Mouse (Mus musculus) forebrain, postnatal 0 days (tissue): ENCODE measurements around the gene Hspa12a. TPM values are rescaled to one million over a fixed set of nuclear protein-coding genes. Genes with fewer than 3 reads are reported as not detected.
A peak's percentile ranks its signal among the peaks of the same experiment; 100 is the strongest.

Experiments used
- ATAC-seq: fragments of 200-750 bp; cut with Nextera tagmentation; 2 replicates; pipeline ENCODE4 v1.8.0; 2017; ENCODE audit warnings: mild to moderate bottlenecking, moderate library complexity
- DNase-seq: peaks from one replicate; pipeline ENCODE4 v3.0.0-alpha.2; 2015
- H3K27ac ChIP-seq: fragments of 300-500 bp; sonication (generic); 2 replicates; pipeline ENCODE4 v1.5.1; 2014; ENCODE audit warnings: low read depth, mild to moderate bottlenecking, antibody characterized with exemption, low read length, moderate library complexity, mixed read lengths
- H3K27me3 ChIP-seq: fragments of 300-500 bp; sonication (generic); 2 replicates; pipeline ENCODE4 v1.6.1; 2014; ENCODE audit warnings: mild to moderate bottlenecking, low read length, mixed read lengths; ENCODE audit not compliant: insufficient read depth
- H3K36me3 ChIP-seq: fragments of 300-500 bp; sonication (generic); 2 replicates; pipeline ENCODE4 v1.6.1; 2014; ENCODE audit warnings: mild to moderate bottlenecking, moderate library complexity; ENCODE audit not compliant: insufficient read depth
- H3K4me1 ChIP-seq: fragments of 300-500 bp; sonication (generic); 2 replicates; pipeline ENCODE4 v1.6.1; 2014; ENCODE audit warnings: antibody characterized with exemption; ENCODE audit not compliant: insufficient read depth
- H3K4me2 ChIP-seq: fragments of 300-500 bp; sonication (generic); 2 replicates; pipeline ENCODE4 v1.6.1; 2014; ENCODE audit warnings: low read depth, mild to moderate bottlenecking, moderate library complexity
- H3K4me3 ChIP-seq: fragments of 300-500 bp; sonication (generic); 2 replicates; pipeline ENCODE4 v1.5.1; 2014; ENCODE audit warnings: low read depth, low read length, mixed read lengths
- H3K9ac ChIP-seq: fragments of 300-500 bp; sonication (generic); 2 replicates; pipeline ENCODE4 v1.6.1; 2014; ENCODE audit warnings: mild to moderate bottlenecking
- H3K9me3 ChIP-seq: fragments of 300-500 bp; sonication (generic); 2 replicates; pipeline ENCODE4 v1.6.1; 2016; ENCODE audit warnings: low read length
- CTCF ChIP-seq: sonication (generic); IDR thresholded peaks from 2 replicates; pipeline ENCODE4 v1.5.1; 2016; ENCODE audit warnings: antibody characterized with exemption, control low read depth, low read depth
- WGBS: fragments of 180-500 bp; shearing (Covaris S2); extraction: QIAGEN DNeasy Blood & Tissue Kit; methylation state at CpG from one replicate; pipeline ENCODE4 v1.1.7; 2014; 5-methylcytosine and 5-hydroxymethylcytosine counted together
- polyA plus RNA-seq: library from polyadenylated mRNA; unstranded; fragments of >200 nt; fragmentation: Nextera tagmentation; extraction: Ambion mirVana; gene quantifications from 2 replicates; pipeline ENCODE4 v1.2.1, GENCODE M21; 2015
- total RNA-seq: library from RNA; depleted of rRNA; stranded (reverse); fragments of >200 nt; gene quantifications from 2 replicates; pipeline ENCODE4 v1.2.3, GENCODE M21; 2014

Hspa12a gene
- total and polyA plus RNA-seq, 2 experiments from 2014 or later: 52.6 to 75.8 TPM

GRCm38 (mm10) chr19:58974126-58974525 lies 30.7 kb upstream of the Hspa12a start:
- ATAC-seq (no peak), DNase-seq (no peak)
- TF ChIP-seq CTCF: no peak
- no peaks in the 10 kb centered on the region for H3K9me3 ChIP-seq
- H3K4me2 ChIP-seq: no peak overlapping the region
- WGBS: 84% methylated on average over 8 of the region's 8 CpGs
- H3K27ac ChIP-seq: no peak overlapping the region
- no peak overlapping the region for H3K9ac ChIP-seq
- no peaks in the 10 kb centered on the region for H3K27me3 ChIP-seq
- H3K36me3 ChIP-seq: peaks cover 28% of the 10 kb centered on the region
- H3K4me3 ChIP-seq: no peak overlapping the region
- peaks cover 6% of the 10 kb centered on the region for H3K4me1 ChIP-seq

GRCm38 (mm10) chr19:58970826-58971225 lies 27.4 kb upstream of the Hspa12a start:
- TF ChIP-seq CTCF: no peak
- WGBS: 90% methylated on average over 13 of the region's 13 CpGs
- Histone ChIP-seq H3K4me1 (peaks cover 6% of the 10 kb centered on the region; the same call in 1 of the 2 replicates), H3K4me2 (no peak overlapping the region), H3K27ac (no peak overlapping the region), H3K9ac (no peak overlapping the region), H3K9me3 (no peaks in the 10 kb centered on the region), H3K27me3 (no peaks in the 10 kb centered on the region), H3K36me3 (peaks cover 18% of the 10 kb centered on the region; the same call in 1 of the 2 replicates), H3K4me3 (no peak overlapping the region)
- DNase-seq (no peak), ATAC-seq (no peak)

- WGBS: 15% methylated on average over 15 of the region's 15 CpGs
- DNase-seq (peak; percentile 48), ATAC-seq (peak; percentile 79)
- Histone ChIP-seq H3K4me3 (no peak overlapping the region), H3K9ac (no peak overlapping the region; the same call in 1 of the 2 replicates), H3K36me3 (peaks cover 8% of the 10 kb centered on the region; the same call in 1 of the 2 replicates), H3K27me3 (no peaks in the 10 kb centered on the region), H3K4me2 (no peak overlapping the region), H3K4me1 (peaks cover 6% of the 10 kb centered on the region; the same call in 1 of the 2 replicates), H3K27ac (no peak overlapping the region; the same call in 1 of the 2 replicates), H3K9me3 (no peaks in the 10 kb centered on the region)
- no peak for TF ChIP-seq CTCF
Observed at GRCm38 (mm10) chr19:58968731-58969506, 25.5 kb upstream of the Hspa12a start.

- ATAC-seq: no peak
- TF ChIP-seq CTCF: no peak
Observed at GRCm38 (mm10) chr19:58963011-58963410, 19.6 kb upstream of the Hspa12a start.

GRCm38 (mm10) chr19:58954779-58955178 lies 11.3 kb upstream of the Hspa12a start:
- Histone ChIP-seq H3K27me3 (no peaks in the 10 kb centered on the region), H3K27ac (no peak overlapping the region), H3K9me3 (no peaks in the 10 kb centered on the region), H3K4me3 (no peak overlapping the region), H3K36me3 (no peaks in the 10 kb centered on the region; the same call in 1 of the 2 replicates), H3K4me1 (no peaks in the 10 kb centered on the region), H3K9ac (no peak overlapping the region), H3K4me2 (no peak overlapping the region)
- DNase-seq (no peak), ATAC-seq (no peak)
- TF ChIP-seq CTCF: no peak
- 92% methylated on average over 8 of the region's 8 CpGs for WGBS

More at GRCm38 (mm10) chr19:58963011-58963410, 19.6 kb upstream of the Hspa12a start:
- DNase-seq: no peak
- Histone ChIP-seq H3K9me3 (no peaks in the 10 kb centered on the region), H3K36me3 (no peaks in the 10 kb centered on the region; the same call in 1 of the 2 replicates), H3K4me2 (no peak overlapping the region), H3K27me3 (no peaks in the 10 kb centered on the region), H3K27ac (no peak overlapping the region), H3K4me1 (no peaks in the 10 kb centered on the region), H3K4me3 (no peak overlapping the region), H3K9ac (no peak overlapping the region)
- WGBS: 53% methylated on average over 8 of the region's 8 CpGs

GRCm38 (mm10) chr19:58952236-58952635 lies 8.8 kb upstream of the Hspa12a start:
- Histone ChIP-seq H3K27ac (no peak overlapping the region), H3K36me3 (no peaks in the 10 kb centered on the region), H3K27me3 (no peaks in the 10 kb centered on the region), H3K9ac (no peak overlapping the region), H3K4me1 (no peaks in the 10 kb centered on the region), H3K4me2 (no peak overlapping the region), H3K9me3 (no peaks in the 10 kb centered on the region), H3K4me3 (no peak overlapping the region)
- no peak for ATAC-seq
- DNase-seq: no peak
- TF ChIP-seq CTCF: no peak
- 72% methylated on average over 12 of the region's 13 CpGs for WGBS

GRCm38 (mm10) chr19:58951521-58951920 lies 8.1 kb upstream of the Hspa12a start:
- ATAC-seq (peak; percentile 10; the same call in 1 of the 2 replicates), DNase-seq (peak; percentile 26)
- 60% methylated on average over 3 of the region's 3 CpGs for WGBS
- H3K36me3 ChIP-seq: no peaks in the 10 kb centered on the region
- no peak overlapping the region for H3K4me3 ChIP-seq
- no peak for TF ChIP-seq CTCF
- H3K27me3 ChIP-seq: no peaks in the 10 kb centered on the region; the same call in 1 of the 2 replicates
- H3K4me1 ChIP-seq: no peaks in the 10 kb centered on the region
- H3K9ac ChIP-seq: no peak overlapping the region
- H3K9me3 ChIP-seq: no peaks in the 10 kb centered on the region
- no peak overlapping the region for H3K4me2 ChIP-seq
- H3K27ac ChIP-seq: no peak overlapping the region
